Mouse (Mus musculus): Measurements from ENCODE around the gene Car10. TPM values are rescaled to one million over a fixed set of nuclear protein-coding genes. Genes with fewer than 3 reads are reported as not detected.

The Car10 gene
- polyA plus RNA-seq, 1 experiment from 2014 or later, result 29.3 TPM

DNA sequence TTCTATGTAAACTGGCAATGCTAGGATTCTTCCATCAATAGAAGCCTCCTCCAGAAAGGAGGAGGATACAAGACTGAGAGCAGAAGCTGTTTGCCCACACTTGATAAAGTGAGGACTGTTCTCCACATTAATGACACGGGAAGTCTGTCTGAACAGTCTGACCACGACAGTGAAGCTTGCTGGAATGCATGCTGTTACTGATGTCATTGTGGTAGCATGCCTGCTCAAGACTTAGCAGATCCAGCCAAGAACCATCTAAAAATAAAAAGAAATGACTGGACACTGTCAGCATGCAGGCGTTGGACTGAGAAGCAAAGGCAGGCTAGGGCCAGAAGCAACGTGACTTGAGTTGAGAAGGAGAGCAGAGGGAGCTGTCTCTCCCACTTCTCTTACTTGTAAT is 87.6 kb downstream of the Car10 start:
- Histone ChIP-seq H3K27me3 (no peaks in the 10 kb centered on the region), H3K4me1 (replicated peaks) (no peaks in the 10 kb centered on the region), H3K9me3 (no peaks in the 10 kb centered on the region), H3K9ac (no peak overlapping the region), H3K4me2 (no peak overlapping the region), H3K27ac (no peak overlapping the region), H3K36me3 (no peaks in the 10 kb centered on the region), H3K4me3 (no peak overlapping the region)
- WGBS, result 81% methylated on average over 4 of the region's 4 CpGs
- ATAC-seq (ENCODE audit: low FRiP score), result no peak

DNA sequence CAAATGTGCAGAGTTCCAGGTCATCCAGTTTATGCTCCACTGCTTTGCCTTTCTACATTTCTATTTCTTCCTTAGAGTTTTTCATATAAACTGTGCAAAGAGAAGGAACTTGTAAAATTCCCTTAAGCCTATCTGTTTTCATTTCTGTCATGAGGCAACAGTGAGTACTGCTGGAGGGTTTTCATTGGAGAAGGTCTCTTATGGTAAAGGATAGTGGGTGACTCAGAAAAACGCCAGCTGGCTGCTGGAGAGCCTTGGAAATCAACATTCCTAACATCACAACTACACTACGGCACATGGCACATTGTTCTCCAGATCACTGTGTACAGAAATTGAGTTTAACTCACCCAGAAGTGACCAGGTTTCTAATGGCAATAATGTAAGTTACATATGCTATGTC is 88.3 kb downstream of the Car10 start:
- Histone ChIP-seq H3K9me3 (no peaks in the 10 kb centered on the region), H3K9ac (no peak overlapping the region), H3K4me3 (no peak overlapping the region), H3K27me3 (no peaks in the 10 kb centered on the region), H3K27ac (no peak overlapping the region), H3K4me1 (replicated peaks) (no peaks in the 10 kb centered on the region), H3K36me3 (no peaks in the 10 kb centered on the region), H3K4me2 (no peak overlapping the region)
- WGBS, result 89% methylated on average over 2 of the region's 2 CpGs
- no peak for ATAC-seq (ENCODE audit: low FRiP score)

DNA sequence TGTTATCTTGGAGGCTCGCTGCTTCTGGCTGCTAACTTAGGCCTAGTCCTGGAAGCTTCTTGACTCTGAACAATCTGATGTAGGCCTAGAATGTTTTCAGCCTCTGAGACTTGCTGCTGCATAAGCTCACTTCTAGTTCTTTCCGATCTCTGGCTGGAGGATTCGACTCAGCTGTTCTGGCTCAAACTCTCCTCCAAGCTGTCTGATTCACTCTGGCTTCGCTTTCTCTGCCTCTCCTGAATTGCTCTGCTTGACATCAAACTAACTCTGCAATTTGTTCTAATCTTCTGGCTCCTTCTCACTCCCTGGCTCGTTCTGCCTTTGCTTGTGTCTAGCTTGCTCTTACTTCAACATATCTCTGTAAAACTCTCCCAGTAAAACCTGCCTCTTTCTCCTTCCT is 90.8 kb downstream of the Car10 start:
- ATAC-seq (ENCODE audit: low FRiP score), result no peak
- H3K4me2 ChIP-seq, result no peak overlapping the region
- H3K4me3 ChIP-seq, result no peak overlapping the region
- H3K4me1 ChIP-seq (replicated peaks), result no peaks in the 10 kb centered on the region
- no peak overlapping the region for H3K27ac ChIP-seq
- WGBS, result 89% methylated on average over 5 of the region's 5 CpGs
- no peak overlapping the region for H3K9ac ChIP-seq
- H3K9me3 ChIP-seq, result no peaks in the 10 kb centered on the region
- no peaks in the 10 kb centered on the region for H3K27me3 ChIP-seq
- H3K36me3 ChIP-seq, result no peaks in the 10 kb centered on the region

DNA sequence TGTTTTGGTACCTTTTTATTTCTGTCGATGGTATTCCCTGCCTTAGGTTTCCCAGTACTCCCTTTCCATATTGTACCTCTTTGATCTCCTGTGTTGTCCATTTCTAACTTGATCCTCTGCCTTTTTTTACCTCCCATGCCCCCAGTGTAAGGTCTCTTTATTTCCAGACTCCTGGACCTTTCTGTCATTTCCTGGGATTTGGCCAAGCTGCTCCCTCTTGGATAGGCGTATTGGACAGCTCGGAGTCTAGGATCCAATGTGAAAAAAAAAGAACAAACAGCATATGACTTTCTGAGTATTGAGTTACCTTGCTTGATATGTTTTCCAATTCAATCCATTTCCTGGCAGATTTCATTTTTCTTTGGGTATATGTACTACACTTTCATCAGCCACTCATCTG is 102.2 kb downstream of the Car10 start:
- no peak for ATAC-seq (ENCODE audit: low FRiP score)
- Histone ChIP-seq H3K27ac (no peak overlapping the region), H3K9ac (no peak overlapping the region), H3K36me3 (no peaks in the 10 kb centered on the region), H3K4me3 (no peak overlapping the region), H3K4me2 (no peak overlapping the region), H3K27me3 (no peaks in the 10 kb centered on the region), H3K4me1 (replicated peaks) (no peaks in the 10 kb centered on the region), H3K9me3 (no peaks in the 10 kb centered on the region)
- WGBS, result 91% methylated on average over 3 of the region's 3 CpGs

DNA sequence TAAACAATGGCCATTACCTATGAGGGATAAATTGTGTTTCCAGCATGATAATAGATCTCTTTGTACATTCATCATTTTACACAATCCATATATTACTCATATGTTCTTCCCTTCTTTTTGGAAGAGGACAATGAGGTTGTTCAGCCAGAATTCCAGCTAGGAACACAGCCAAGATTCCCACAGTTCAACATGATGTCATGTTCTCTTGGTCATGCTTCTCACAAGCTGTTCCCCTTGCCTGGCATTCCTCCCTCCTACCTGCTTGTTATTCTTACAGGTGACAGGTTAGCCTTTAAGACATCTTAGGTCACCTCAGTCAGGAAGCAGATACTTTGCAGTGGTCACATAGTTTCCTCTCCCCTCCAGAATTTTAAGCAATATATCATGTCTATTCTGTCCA is 119.6 kb downstream of the Car10 start:
- H3K27ac ChIP-seq, result no peak overlapping the region
- H3K9ac ChIP-seq, result no peak overlapping the region
- no peaks in the 10 kb centered on the region for H3K4me1 ChIP-seq (replicated peaks)
- H3K36me3 ChIP-seq, result no peaks in the 10 kb centered on the region
- H3K9me3 ChIP-seq, result no peaks in the 10 kb centered on the region
- H3K4me2 ChIP-seq, result no peak overlapping the region
- no peaks in the 10 kb centered on the region for H3K27me3 ChIP-seq
- ATAC-seq (ENCODE audit: low FRiP score), result no peak
- no peak overlapping the region for H3K4me3 ChIP-seq

DNA sequence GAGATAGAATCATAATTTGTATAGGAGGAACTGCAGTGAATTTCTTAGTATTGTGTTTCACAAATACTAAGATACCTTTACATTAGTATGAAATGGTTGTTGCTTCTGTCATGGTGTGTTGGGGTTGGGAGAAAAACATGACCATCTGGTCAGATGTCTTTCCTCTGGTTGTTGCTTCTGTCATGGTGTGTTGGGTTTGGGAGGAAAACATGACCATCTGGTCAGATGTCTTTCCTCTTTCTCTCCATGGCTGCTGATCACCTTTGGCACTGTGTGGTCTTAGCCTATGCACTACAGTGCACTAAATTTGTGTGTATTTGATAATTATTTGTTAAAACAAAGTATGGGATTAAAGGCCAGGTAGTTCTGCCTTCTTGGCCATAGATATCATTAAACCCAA is 132.2 kb downstream of the Car10 start:
- H3K9ac ChIP-seq, result no peak overlapping the region
- no peaks in the 10 kb centered on the region for H3K36me3 ChIP-seq
- no peak overlapping the region for H3K4me3 ChIP-seq
- H3K4me2 ChIP-seq, result no peak overlapping the region
- H3K4me1 ChIP-seq (replicated peaks), result no peaks in the 10 kb centered on the region
- no peak for ATAC-seq (ENCODE audit: low FRiP score)
- no peaks in the 10 kb centered on the region for H3K9me3 ChIP-seq
- no peaks in the 10 kb centered on the region for H3K27me3 ChIP-seq
- no peak overlapping the region for H3K27ac ChIP-seq

DNA sequence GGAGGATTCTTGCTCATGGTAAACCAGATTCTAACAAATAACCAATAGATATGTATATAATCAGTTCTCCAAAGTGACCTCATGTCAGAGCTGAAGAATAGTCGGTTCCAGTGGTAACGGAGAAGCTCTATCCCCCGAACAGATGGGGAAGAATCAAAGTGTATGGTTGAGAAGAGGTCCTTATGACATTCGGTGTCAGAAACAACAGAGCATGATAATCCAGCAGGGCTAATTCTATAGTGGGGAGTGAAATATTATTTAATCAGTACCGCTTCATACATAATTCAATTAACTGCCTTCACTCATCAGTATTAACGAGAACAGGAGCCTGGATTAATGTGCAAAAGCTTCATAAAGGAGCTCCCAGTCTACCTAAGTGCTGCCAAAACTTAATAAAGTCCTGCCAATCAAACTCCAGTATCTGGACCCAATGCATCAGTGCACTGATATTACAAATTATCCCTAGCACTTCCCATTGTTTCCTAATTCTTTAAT is 152.0 kb downstream of the Car10 start:
- H3K36me3 ChIP-seq, result no peaks in the 10 kb centered on the region
- H3K27me3 ChIP-seq, result no peaks in the 10 kb centered on the region
- H3K4me1 ChIP-seq (replicated peaks), result no peaks in the 10 kb centered on the region
- no peak overlapping the region for H3K9ac ChIP-seq
- H3K4me3 ChIP-seq, result no peak overlapping the region
- ATAC-seq (ENCODE audit: low FRiP score), result peak; percentile 46; the same call in 1 of the 2 replicates
- no peaks in the 10 kb centered on the region for H3K9me3 ChIP-seq
- H3K27ac ChIP-seq, result no peak overlapping the region
- no peak overlapping the region for H3K4me2 ChIP-seq
- WGBS, result 61% methylated on average over 6 of the region's 6 CpGs

DNA sequence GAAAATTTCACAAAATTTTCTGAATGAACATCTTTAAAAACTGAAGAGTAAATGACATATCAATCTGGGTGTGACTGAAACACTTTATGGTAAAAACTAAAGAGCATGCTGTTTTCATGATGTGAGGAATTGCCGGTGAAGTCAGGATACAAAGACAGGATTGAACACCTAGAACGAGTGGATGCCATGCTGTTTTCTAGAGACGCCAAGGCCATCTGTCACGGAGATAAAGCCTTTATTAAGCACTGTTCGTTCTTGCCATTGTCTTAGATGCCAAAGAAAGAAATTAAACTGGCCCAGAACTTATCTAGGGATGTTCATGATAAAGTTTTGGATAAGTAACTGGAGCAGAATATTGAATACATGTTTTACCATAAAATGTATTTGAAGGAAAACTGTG is 153.9 kb downstream of the Car10 start:
- H3K9ac ChIP-seq, result no peak overlapping the region
- ATAC-seq (ENCODE audit: low FRiP score), result no peak
- no peaks in the 10 kb centered on the region for H3K36me3 ChIP-seq
- no peaks in the 10 kb centered on the region for H3K4me1 ChIP-seq (replicated peaks)
- H3K4me3 ChIP-seq, result no peak overlapping the region
- no peaks in the 10 kb centered on the region for H3K9me3 ChIP-seq
- no peak overlapping the region for H3K27ac ChIP-seq
- WGBS, result 63% methylated on average over 5 of the region's 5 CpGs
- no peak overlapping the region for H3K4me2 ChIP-seq
- H3K27me3 ChIP-seq, result no peaks in the 10 kb centered on the region

DNA sequence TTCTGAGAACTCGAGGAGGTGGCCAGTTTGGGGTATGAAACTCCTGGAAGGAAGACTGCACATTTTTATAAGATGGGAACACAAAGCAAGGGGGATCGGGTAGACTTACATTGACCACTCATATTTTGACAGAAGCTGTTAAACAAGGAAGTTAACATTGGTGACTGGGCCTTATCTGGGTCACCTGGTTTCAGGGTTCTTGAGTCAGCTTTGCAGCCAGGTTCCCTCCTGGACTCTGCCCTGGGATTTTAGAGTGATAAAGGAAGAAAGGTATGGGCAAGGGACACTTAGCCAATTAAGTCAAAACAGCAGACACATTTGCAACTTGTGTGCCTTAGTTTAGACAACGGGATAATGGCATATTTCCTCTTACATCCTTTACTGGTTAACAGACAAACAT is 166.2 kb downstream of the Car10 start:
- Histone ChIP-seq H3K27me3 (no peaks in the 10 kb centered on the region), H3K9ac (no peak overlapping the region), H3K4me1 (replicated peaks) (no peaks in the 10 kb centered on the region), H3K27ac (no peak overlapping the region), H3K4me3 (no peak overlapping the region), H3K36me3 (no peaks in the 10 kb centered on the region), H3K4me2 (no peak overlapping the region), H3K9me3 (no peaks in the 10 kb centered on the region)
- WGBS, result 86% methylated on average over 3 of the region's 3 CpGs
- no peak for ATAC-seq (ENCODE audit: low FRiP score)

DNA sequence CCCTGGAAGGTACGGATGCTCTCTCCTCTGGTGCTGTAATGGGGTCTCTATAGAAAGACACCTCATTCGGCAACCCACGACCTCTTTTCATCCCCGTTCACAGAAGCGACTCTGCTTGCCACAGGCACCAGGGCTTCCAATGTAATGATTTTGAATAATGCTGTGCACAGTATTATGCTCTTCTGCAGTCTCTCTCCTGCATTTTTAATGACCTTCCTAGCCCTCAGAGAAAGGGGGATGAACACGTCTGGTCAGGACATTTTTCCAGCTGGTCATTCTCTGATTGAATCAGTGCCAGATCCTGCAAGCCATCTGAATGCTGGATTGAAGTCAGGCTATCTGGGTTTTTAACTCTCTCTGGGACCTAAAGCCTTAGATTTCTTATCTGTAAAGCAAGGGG is 174.2 kb downstream of the Car10 start:
- 17% methylated on average over 6 of the region's 6 CpGs for WGBS
- H3K27me3 ChIP-seq, result no peaks in the 10 kb centered on the region
- no peaks in the 10 kb centered on the region for H3K36me3 ChIP-seq
- ATAC-seq (ENCODE audit: low FRiP score), result no peak
- no peaks in the 10 kb centered on the region for H3K9me3 ChIP-seq
- peaks cover 12% of the 10 kb centered on the region for H3K4me1 ChIP-seq (replicated peaks)
- H3K27ac ChIP-seq, result peak overlapping the region; percentile 55
- H3K4me2 ChIP-seq, result 0 out of 2 replicates have a peak overlapping the region, but pooled peaks have one; percentile 8
- H3K4me3 ChIP-seq, result no peak overlapping the region
- no peak overlapping the region for H3K9ac ChIP-seq

DNA sequence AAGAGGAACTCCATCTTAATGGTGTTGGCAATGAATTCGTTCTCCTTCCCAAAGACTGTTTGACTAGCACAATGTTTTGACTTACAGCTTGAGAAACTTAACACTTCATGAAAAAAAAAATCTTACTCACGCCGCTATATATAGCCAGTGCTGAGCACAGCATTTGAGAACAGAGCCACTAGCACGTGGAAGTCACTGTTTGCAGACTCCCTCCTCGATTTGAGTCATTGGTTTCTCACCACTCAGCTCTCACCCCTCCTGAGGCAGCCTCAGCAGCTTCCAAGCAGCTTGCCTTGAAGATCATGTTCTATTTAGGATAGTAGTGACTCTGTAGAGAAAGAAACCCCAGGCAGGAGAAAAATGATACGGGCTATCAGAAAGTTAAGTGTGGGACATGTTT is 176.1 kb downstream of the Car10 start:
- Histone ChIP-seq H3K4me2 (no peak overlapping the region), H3K27ac (no peak overlapping the region), H3K36me3 (no peaks in the 10 kb centered on the region), H3K27me3 (no peaks in the 10 kb centered on the region), H3K9ac (no peak overlapping the region), H3K4me1 (replicated peaks) (peaks cover 12% of the 10 kb centered on the region), H3K9me3 (no peaks in the 10 kb centered on the region), H3K4me3 (no peak overlapping the region)
- no peak for ATAC-seq (ENCODE audit: low FRiP score)
- 67% methylated on average over 6 of the region's 6 CpGs for whole genome bisulfite sequencing

DNA sequence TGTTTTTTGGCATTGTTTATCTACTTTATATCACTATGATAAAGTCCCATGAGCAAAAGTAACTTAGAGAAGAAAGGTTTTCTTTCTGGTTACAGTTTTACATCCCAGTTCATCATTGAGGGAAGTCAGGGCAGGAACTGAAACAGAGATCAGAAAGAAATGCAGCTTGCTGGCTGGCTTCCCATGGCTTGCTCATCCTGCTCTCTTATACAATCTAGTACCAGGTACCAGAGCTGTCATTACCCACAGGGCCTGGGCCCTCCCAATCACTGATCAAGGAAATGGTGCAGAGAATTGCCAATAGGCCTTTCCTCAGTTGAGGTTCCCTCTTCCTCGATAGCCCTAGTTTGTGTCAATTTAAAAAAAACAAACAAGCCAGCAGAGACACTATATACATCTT is 195.8 kb downstream of the Car10 start:
- no peak overlapping the region for H3K4me2 ChIP-seq
- H3K27ac ChIP-seq, result no peak overlapping the region
- WGBS, result 74% methylated on average over 1 of the region's 1 CpGs
- no peaks in the 10 kb centered on the region for H3K36me3 ChIP-seq
- no peak for ATAC-seq (ENCODE audit: low FRiP score)
- no peaks in the 10 kb centered on the region for H3K4me1 ChIP-seq (replicated peaks)
- H3K9me3 ChIP-seq, result no peaks in the 10 kb centered on the region
- H3K9ac ChIP-seq, result no peak overlapping the region
- no peaks in the 10 kb centered on the region for H3K27me3 ChIP-seq
- no peak overlapping the region for H3K4me3 ChIP-seq

DNA sequence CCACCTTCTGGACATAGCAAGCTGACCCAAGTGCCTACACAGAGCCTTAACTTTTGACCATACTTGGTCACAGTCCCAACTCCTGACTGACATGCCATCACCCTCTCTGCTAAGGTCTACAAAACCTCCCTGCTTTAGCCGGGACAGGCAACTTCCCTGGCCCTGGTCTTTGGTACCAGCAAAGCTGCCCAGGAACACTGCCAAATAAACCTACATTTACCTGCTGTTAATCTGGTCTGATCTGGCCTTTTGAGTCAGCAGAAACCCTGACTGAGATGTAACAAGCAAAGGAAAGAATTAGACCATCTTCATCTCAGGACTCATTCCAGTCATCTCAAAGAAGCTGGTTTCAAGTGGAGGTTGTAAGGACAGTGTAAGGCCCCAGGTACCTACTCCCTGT is 212.2 kb downstream of the Car10 start:
- no peak for ATAC-seq (ENCODE audit: low FRiP score)
- H3K4me1 ChIP-seq (replicated peaks), result no peaks in the 10 kb centered on the region
- no peaks in the 10 kb centered on the region for H3K27me3 ChIP-seq
- no peak overlapping the region for H3K9ac ChIP-seq
- no peaks in the 10 kb centered on the region for H3K9me3 ChIP-seq
- H3K4me2 ChIP-seq, result no peak overlapping the region
- no peak overlapping the region for H3K4me3 ChIP-seq
- WGBS, result 93% methylated on average over 1 of the region's 1 CpGs
- H3K36me3 ChIP-seq, result no peaks in the 10 kb centered on the region
- no peak overlapping the region for H3K27ac ChIP-seq

DNA sequence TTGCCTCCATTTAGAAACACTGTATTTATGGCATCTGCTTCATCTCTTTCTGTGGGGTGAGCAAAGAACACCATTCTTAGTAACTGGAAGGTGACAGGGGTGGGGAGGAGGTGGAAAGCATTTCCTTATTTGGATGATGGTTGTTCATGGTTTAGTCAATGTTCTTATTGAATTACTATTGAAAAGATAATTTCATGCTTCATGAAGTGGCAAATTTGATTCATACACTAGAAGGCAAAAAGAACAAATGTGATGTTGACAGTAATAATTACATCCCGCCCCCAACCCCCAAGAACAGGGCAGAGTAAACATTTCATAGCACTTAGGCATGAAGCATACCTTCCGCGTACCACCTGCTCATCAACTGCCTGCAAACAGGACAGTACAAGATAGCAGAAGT is 239.9 kb downstream of the Car10 start:
- Histone ChIP-seq H3K27me3 (no peaks in the 10 kb centered on the region), H3K9me3 (no peaks in the 10 kb centered on the region), H3K9ac (no peak overlapping the region), H3K4me2 (no peak overlapping the region), H3K27ac (no peak overlapping the region), H3K36me3 (no peaks in the 10 kb centered on the region), H3K4me3 (no peak overlapping the region), H3K4me1 (replicated peaks) (no peaks in the 10 kb centered on the region)
- no peak for ATAC-seq (ENCODE audit: low FRiP score)
- 46% methylated on average over 3 of the region's 3 CpGs for WGBS
